Mouse (Mus musculus) small intestine, adult 2 months (tissue): ENCODE data around the gene Helz. TPM values are rescaled to one million over a fixed set of nuclear protein-coding genes. Genes with fewer than 3 reads are reported as not detected.

Experiments
- H3K27ac ChIP-seq: fragments of 200-500 bp; 2 replicates; pipeline ENCODE4 v1.5.1; 2012; ENCODE audit warnings: low read depth, low read length, control low read depth, inconsistent platforms; ENCODE audit not compliant: insufficient read depth
- H3K27me3 ChIP-seq: fragments of 200-500 bp; 2 replicates; pipeline ENCODE4 v1.6.1; 2012; ENCODE audit warnings: mild to moderate bottlenecking, moderate library complexity, low read length, inconsistent platforms; ENCODE audit not compliant: control insufficient read depth, insufficient read depth
- H3K36me3 ChIP-seq: fragments of 200-500 bp; 2 replicates; pipeline ENCODE4 v1.6.1; 2012; ENCODE audit warnings: mild to moderate bottlenecking, low read length, control low read depth, inconsistent platforms; ENCODE audit not compliant: control insufficient read depth, insufficient read depth
- H3K4me1 ChIP-seq: fragments of 200-500 bp; 2 replicates; pipeline ENCODE4 v1.6.1; 2012; ENCODE audit warnings: low read length, inconsistent platforms, mixed read lengths; ENCODE audit not compliant: control insufficient read depth, insufficient read depth, insufficient read length
- H3K4me3 ChIP-seq: fragments of 200-500 bp; 2 replicates; pipeline ENCODE4 v1.5.1; 2012; ENCODE audit warnings: low read depth, mild to moderate bottlenecking, control low read depth, inconsistent platforms, low read length, moderate library complexity
- CTCF ChIP-seq: fragments of 200-500 bp; IDR thresholded peaks from 2 replicates; pipeline ENCODE4 v1.5.1; 2012; ENCODE audit warnings: low read depth, mild to moderate bottlenecking, control low read depth, inconsistent platforms, low read length, moderate library complexity, mixed read lengths; ENCODE audit not compliant: insufficient replicate concordance, insufficient read length; ENCODE audit errors: extremely low read depth
- POLR2A ChIP-seq: fragments of 200-500 bp; IDR thresholded peaks from 2 replicates; pipeline ENCODE4 v1.6.1; 2012; ENCODE audit warnings: low read depth, mild to moderate bottlenecking, control low read depth, inconsistent platforms, low read length, moderate library complexity
- WGBS: fragments of 180-500 bp; shearing (Covaris S2); methylation state at CpG from one replicate; pipeline ENCODE4 v1.1.7; 2018; 5-methylcytosine and 5-hydroxymethylcytosine counted together
- polyA plus RNA-seq: library from polyadenylated mRNA; depleted of rRNA; stranded (reverse); fragments of >200 nt; gene quantifications from 2 replicates; pipeline ENCODE4 v1.2.3, GENCODE M21; 2012

Gene Helz
- polyA plus RNA-seq, 1 experiment, result 19.5 TPM

DNA sequence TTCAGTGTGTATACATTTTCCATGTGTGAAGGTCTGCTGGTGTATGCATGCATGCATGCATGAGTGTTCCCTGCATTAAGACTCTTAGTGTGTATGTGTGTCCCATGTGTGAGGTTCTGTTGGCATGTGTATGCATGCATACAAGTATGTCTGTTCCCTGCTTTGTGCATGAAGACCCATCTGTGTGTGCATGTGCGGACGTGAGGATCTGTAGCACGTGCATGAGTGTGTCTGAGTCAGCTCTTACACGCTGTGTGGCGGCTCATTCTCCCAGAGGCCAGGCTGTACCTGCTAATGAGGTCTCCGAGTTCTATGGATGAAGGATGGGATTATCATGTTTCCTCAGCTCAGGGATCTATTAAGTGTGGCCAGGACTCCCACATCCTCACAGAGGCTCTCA, 157.3 kb downstream of the Helz start:
- Histone ChIP-seq H3K4me1 (no peaks in the 10 kb centered on the region), H3K4me3 (no peak overlapping the region), H3K36me3 (no peaks in the 10 kb centered on the region), H3K27me3 (no peaks in the 10 kb centered on the region), H3K27ac (no peak overlapping the region)
- WGBS, result 83% methylated on average over 6 of the region's 6 CpGs
- no peak for TF ChIP-seq CTCF
- TF ChIP-seq POLR2A, result no peak

DNA sequence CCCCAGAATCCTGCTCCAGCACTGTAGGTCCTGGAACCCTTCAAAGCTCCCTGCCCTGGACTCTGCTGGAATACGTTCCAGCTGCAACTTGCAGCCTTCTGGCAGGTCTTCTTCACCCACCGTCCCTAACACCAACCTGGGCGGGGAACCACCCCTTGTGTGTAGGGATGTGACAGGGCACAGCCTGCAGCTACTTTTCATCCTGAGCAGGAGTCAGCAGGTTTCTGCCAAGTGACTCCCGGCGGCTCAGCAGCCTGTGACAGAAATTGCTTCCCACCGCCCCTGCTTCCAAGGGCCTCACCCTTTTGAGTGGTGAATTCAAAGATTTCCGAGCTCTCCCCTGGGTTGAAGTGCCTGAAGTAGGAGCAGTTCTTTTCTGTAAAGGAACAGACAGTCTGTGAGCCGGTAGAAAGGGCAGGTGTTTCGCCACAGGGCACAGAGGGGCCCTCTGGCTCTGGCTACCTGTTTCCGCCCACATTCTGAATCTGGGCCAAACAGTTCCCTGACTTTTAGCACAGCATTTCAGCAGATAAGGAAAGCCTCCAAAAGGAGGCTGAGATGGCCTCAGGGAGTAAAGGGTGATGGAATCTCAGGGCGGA, 157.8 kb downstream of the Helz start:
- Histone ChIP-seq H3K4me1 (no peaks in the 10 kb centered on the region), H3K27me3 (no peaks in the 10 kb centered on the region), H3K4me3 (no peak overlapping the region), H3K36me3 (no peaks in the 10 kb centered on the region), H3K27ac (no peak overlapping the region)
- TF ChIP-seq CTCF, result no peak
- no peak for TF ChIP-seq POLR2A
- 29% methylated on average over 11 of the region's 11 CpGs for WGBS

DNA sequence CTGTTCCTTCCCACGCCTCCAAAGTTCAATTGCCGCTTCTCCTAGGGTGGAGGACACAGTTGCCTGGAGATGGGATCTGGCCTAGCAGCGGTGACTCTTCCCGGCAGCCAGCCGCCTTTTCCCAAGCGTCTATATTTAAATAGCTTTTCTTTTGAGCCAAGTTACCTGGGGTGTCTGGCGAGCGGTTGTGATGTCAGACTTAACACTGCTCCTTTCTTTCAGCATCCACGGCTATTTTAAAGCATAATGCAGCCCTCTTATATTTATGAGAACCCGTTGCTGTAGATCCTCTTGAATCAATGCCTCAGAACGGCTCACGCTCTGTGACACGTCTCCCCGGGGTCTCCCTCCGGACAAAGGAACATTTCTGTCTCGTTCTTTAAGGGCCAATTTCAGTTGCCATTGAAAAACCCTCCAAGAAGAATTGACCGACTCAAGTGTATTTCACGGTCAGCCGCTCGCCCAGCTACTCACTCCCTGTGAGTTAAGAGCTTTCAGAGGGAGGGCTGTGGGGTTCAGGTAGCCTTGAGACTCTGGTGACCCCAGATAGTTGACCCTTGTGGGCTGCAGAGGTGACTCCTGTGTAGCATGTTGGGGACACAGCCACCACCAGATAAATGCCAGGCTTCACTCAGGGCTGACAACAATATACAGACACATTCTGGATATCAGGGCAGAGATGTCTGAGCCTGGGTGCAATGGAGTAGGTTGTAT, 160.3 kb downstream of the Helz start:
- Histone ChIP-seq H3K4me1 (no peaks in the 10 kb centered on the region), H3K27me3 (no peaks in the 10 kb centered on the region), H3K36me3 (no peaks in the 10 kb centered on the region), H3K27ac (no peak overlapping the region), H3K4me3 (no peak overlapping the region)
- WGBS, result 82% methylated on average over 20 of the region's 20 CpGs
- TF ChIP-seq CTCF, result no peak
- no peak for TF ChIP-seq POLR2A

DNA sequence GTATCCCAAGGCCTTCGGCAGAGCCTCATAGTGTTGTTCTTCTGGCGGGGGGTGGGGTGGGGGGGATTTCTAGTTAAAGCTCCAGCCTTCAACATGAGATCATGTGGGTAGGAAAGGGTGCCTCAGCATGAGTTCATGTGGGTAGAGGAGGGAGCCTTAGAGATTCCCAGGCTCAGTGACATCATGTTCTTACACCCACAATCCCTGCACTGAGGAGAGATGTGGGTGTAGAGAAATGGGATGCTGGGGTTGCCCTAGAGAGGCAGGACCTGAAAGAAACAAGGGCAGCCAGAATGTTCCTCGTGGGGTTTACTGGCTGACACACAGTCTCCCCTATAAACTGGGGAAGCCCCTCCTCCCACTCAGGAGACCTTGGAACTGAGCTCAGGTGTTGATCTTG, 162.6 kb downstream of the Helz start:
- WGBS, result 43% methylated on average over 3 of the region's 3 CpGs
- no peaks in the 10 kb centered on the region for H3K36me3 ChIP-seq
- H3K4me1 ChIP-seq, result no peaks in the 10 kb centered on the region
- H3K27ac ChIP-seq, result no peak overlapping the region
- no peaks in the 10 kb centered on the region for H3K27me3 ChIP-seq
- no peak for TF ChIP-seq CTCF
- TF ChIP-seq POLR2A, result no peak
- H3K4me3 ChIP-seq, result no peak overlapping the region

DNA sequence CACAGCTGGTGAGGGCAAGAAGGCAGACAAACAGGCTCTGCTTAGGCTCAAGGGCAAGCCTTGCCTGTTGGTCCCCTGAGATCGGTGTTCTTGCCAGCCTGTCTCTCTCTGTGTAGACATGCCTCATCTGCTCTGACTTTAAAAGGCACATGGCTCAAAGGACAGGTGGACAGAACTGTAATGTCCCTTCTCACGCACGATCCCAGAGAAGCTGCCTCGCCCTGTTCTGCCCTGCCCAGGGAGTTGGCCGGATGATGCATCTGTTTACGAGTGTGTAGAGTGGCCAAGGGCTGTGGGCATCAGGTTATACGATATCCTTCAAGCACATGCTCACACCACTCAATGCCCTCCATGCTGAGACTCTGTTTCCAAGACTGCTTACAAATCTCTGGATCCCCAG, 166.6 kb downstream of the Helz start:
- H3K4me1 ChIP-seq, result no peaks in the 10 kb centered on the region
- no peaks in the 10 kb centered on the region for H3K27me3 ChIP-seq
- 58% methylated on average over 7 of the region's 7 CpGs for WGBS
- no peak overlapping the region for H3K4me3 ChIP-seq
- H3K27ac ChIP-seq, result no peak overlapping the region
- H3K36me3 ChIP-seq, result no peaks in the 10 kb centered on the region
- TF ChIP-seq POLR2A (no peak), CTCF (no peak)

DNA sequence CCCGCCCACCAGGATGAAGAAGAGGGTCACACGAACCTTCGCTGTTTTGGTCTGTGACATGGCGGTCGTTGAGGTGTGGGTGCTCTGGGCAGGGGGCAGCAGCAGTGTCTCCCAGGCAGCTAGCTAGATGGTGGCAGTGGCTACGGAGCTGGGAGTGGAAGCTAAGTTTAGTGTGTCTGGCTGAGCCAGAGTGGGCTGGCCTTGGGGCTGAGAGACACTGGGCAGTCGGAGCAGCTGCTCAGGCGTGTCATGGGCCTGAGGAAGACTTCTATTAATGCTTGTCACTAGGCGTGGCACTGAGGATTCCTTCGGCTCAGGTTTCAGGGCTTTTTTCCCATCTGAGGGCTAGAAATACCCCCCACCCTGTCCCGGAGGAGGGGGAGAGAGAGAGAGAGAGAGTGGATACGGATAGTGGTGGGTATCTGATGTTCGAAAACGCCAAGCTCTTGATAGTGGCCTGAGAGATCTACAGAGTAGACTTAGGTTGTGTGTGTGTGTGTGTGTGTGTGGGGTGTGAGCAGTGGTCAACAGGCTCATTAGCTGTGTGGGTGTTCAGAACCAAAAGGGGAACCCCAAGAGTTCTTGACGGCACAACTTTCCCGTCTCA, 168.7 kb downstream of the Helz start, which contains the start of gene Cacng1:
Gene Cacng1 (minus strand): TSS at position 191 of the 607 bp plus-strand sequence.
- no peak for TF ChIP-seq CTCF
- TF ChIP-seq POLR2A, result no peak
- H3K36me3 ChIP-seq, result no peaks in the 10 kb centered on the region
- H3K27me3 ChIP-seq, result no peaks in the 10 kb centered on the region
- 74% methylated on average over 16 of the region's 16 CpGs for WGBS
- H3K27ac ChIP-seq, result no peak within 1 kb of the TSS
- H3K4me3 ChIP-seq, result no peak within 1 kb of the TSS
- no peaks in the 10 kb centered on the region for H3K4me1 ChIP-seq

DNA sequence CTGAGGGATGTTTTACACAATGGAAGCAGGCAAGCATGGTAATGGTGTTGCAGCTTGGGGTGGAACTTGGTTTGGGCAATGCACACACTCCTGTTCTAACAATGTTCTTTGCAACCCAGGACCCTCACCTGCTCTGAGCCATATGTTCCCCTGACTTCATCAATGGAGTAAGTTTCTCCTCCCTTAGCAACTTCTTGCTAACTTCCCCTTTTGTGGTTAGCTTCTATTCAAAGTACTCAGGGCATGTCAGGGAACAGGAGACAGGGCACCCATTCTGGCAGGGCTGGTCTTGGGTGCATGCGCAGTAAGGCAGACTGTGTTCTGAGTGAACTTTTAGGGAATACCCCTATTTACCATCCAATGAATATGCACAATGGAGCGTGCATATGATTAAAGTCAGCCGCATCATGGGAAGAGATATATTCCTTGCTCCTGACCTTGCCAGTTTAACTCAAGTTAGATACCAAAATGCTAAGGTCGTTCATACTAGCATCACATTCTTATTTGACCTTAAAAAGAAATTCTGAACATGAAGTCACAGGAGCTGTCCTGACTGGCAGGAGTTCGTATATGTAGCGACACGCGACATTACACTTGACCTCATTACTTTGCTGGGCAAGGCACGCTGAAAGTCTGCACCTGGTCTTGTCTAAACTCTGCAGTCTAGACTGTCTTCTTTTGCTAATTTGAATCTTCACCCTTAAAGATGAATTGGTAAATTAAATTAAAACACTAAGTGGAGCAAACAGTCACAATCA, 172.7 kb downstream of the Helz start:
- 85% methylated on average over 9 of the region's 9 CpGs for WGBS
- H3K4me3 ChIP-seq, result no peak overlapping the region
- H3K36me3 ChIP-seq, result no peaks in the 10 kb centered on the region
- TF ChIP-seq POLR2A, result no peak
- TF ChIP-seq CTCF, result no peak
- no peaks in the 10 kb centered on the region for H3K4me1 ChIP-seq
- H3K27me3 ChIP-seq, result no peaks in the 10 kb centered on the region
- H3K27ac ChIP-seq, result no peak overlapping the region
